Mouse (Mus musculus) olfactory bulb, adult 2 months (tissue): Measurements from ENCODE around the gene Hmx1.

Experiments
- CTCF ChIP-seq: fragments of 200-500 bp; IDR thresholded peaks from 2 replicates; pipeline ENCODE4 v1.5.1; 2012; ENCODE audit warnings: low read depth, mild to moderate bottlenecking, low read length, moderate library complexity; ENCODE audit not compliant: insufficient read depth
- POLR2A ChIP-seq: fragments of 200-500 bp; IDR thresholded peaks from 2 replicates; pipeline ENCODE4 v1.6.1; 2012; ENCODE audit warnings: mild to moderate bottlenecking, low read depth, low read length, moderate library complexity; ENCODE audit not compliant: insufficient read depth

GRCm38 (mm10) chr5:35379066-35379465 is 9.8 kb upstream of the Hmx1 start:
- TF ChIP-seq CTCF (no peak), POLR2A (no peak)
